In the genomic region with DNA sequence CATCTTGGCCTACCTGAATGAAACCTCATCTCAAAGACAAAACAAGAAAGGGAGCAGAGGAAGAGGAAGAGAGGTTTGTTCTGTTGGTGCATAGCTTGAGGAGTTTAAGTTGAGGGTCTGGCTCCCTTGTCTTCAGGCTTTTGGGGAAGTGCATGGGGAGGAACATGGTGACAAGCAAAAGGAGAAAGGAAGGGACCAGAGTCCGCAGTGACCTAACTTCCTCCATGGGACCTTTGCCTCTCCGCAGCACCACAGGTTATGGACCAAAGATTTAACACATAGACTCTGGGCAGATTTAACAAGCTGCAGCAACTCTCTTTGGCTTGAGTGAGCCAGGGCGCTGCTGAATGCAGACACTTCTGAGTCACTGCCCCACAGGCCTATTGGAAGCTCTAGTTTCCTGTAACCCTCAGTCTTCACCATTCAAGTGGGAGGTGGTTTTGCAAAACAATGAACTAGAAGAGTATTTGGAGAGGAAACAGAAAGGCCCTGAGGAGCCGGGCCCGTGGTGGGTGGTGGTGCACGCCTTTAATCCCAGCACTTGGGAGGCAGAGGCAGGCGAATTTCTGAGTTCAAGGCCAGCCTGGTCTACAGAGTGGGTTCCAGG, we compare ENCODE assay signal across 17 mouse cellular contexts. TPM values are rescaled to one million over a fixed set of nuclear protein-coding genes. Genes with fewer than 3 reads are reported as not detected.
DNase-seq lines count a peak whose midpoint lies in the region; ATAC-seq and TF ChIP-seq lines count a peak whose summit lies in the region.
"Had no signal": no experiment of that assay in that cellular context is flagged by ENCODE, and none has a peak within 500 bp of the region (broad histone marks: within the 10 kb centered on the region; RNA-seq: fewer than 3 reads in every experiment).

No protein-coding gene starts in this region.

- DNase-seq in 3T3-L1 (ENCODE audit: low read depth, low spot score) (peak; percentile 3), ES-E14 (ENCODE audit: low read depth, low spot score) (peak; percentile 51), MN1 (ENCODE audit: low spot score) (no peak)
- DNase-seq in gonadal fat pad, adult 2 months (ENCODE audit: low read depth): peak; percentile 84
- no peak for DNase-seq in liver, postnatal 0 days
- no peak for DNase-seq in lung, postnatal 14 days
- no peak for DNase-seq in urinary bladder, postnatal 36 days (ENCODE audit: low spot score in 2 of 2)
- DNase-seq in ovary, postnatal 36 days (ENCODE audit: low spot score): no peak
- DNase-seq: adrenal gland, adult 2 months; cerebellum, adult 18-20 months; heart, postnatal 10 days; kidney, adult 8-10 months; right cerebral cortex, postnatal 25 days; thymus, postnatal 4 days had no signal

- no peaks in the 10 kb centered on the region for H3K27me3 ChIP-seq in liver, postnatal 0 days (ENCODE audit: insufficient read depth, low read length)
- H3K27me3 ChIP-seq: hindbrain, embryonic 15.5 days; midbrain, embryonic 12.5 days had no signal

- in situ Hi-C loops in ES-E14 (cut with MboI; ENCODE audit: low sequenced_read_pairs in 2 of 2, unreplicated experiment in 2 of 2): no loop called here

- H3K27ac ChIP-seq in ES-E14 (ENCODE audit: insufficient read depth, low read depth, low read length, poor library complexity, severe bottlenecking): no peak overlapping the region
- H3K27ac ChIP-seq in liver, postnatal 0 days (ENCODE audit: low read depth): peak overlapping the region; percentile 92
- H3K27ac ChIP-seq: hindbrain, embryonic 15.5 days; midbrain, embryonic 12.5 days had no signal

- no peak overlapping the region for H3K4me2 ChIP-seq in liver, postnatal 0 days (ENCODE audit: low read depth, low read length)
- H3K4me2 ChIP-seq: hindbrain, embryonic 15.5 days; midbrain, embryonic 12.5 days had no signal

- no peaks in the 10 kb centered on the region for H3K36me3 ChIP-seq in ES-E14 (ENCODE audit: control insufficient read depth, insufficient read depth, low read length, poor library complexity, severe bottlenecking)
- H3K36me3 ChIP-seq in liver, postnatal 0 days (replicated peaks; ENCODE audit: insufficient read depth, low read length): no peaks in the 10 kb centered on the region
- H3K36me3 ChIP-seq: hindbrain, embryonic 15.5 days; midbrain, embryonic 12.5 days had no signal

- WGBS in liver, postnatal 0 days (ENCODE audit: insufficient replicate concordance): 71% methylated on average over 7 of the region's 7 CpGs

- TF ChIP-seq CTCF in liver, postnatal 0 days (IDR thresholded peaks at IDR 0.05; ENCODE audit: low read depth): no peak

- H3K4me3 ChIP-seq in ES-E14 (ENCODE audit: insufficient read depth in 1 of 2, low read depth in 1 of 2, low read length in 2 of 2, poor library complexity in 1 of 2, severe bottlenecking in 1 of 2): no peak overlapping the region
- H3K4me3 ChIP-seq in liver, postnatal 0 days (ENCODE audit: low read depth, low read length): no peak overlapping the region
- H3K4me3 ChIP-seq: hindbrain, embryonic 15.5 days; midbrain, embryonic 12.5 days had no signal

- H3K9ac ChIP-seq in ES-E14 (ENCODE audit: insufficient read depth, low read depth, low read length, poor library complexity, severe bottlenecking): no peak overlapping the region
- H3K9ac ChIP-seq in liver, postnatal 0 days (replicated peaks): no peak overlapping the region
- H3K9ac ChIP-seq: hindbrain, embryonic 15.5 days; midbrain, embryonic 12.5 days had no signal

- no peaks in the 10 kb centered on the region for H3K9me3 ChIP-seq in ES-E14 (ENCODE audit: control insufficient read depth, insufficient read depth, low read depth, low read length)
- no peaks in the 10 kb centered on the region for H3K9me3 ChIP-seq in liver, postnatal 0 days (ENCODE audit: low read length)
- H3K9me3 ChIP-seq: hindbrain, embryonic 15.5 days; midbrain, embryonic 12.5 days had no signal

- peaks cover 3 to 20% of the 10 kb centered on the region in 2 experiments; a peak in 3 of 4 replicates for H3K4me1 ChIP-seq in ES-E14 (ENCODE audit: control insufficient read depth in 2 of 2, insufficient read depth in 2 of 2, low read length in 2 of 2, poor library complexity in 1 of 2)
- peaks cover 50% of the 10 kb centered on the region for H3K4me1 ChIP-seq in liver, postnatal 0 days (ENCODE audit: insufficient read depth)
- H3K4me1 ChIP-seq: hindbrain, embryonic 15.5 days; midbrain, embryonic 12.5 days had no signal

- no peak for TF ChIP-seq EP300 in liver, postnatal 0 days (IDR thresholded peaks at IDR 0.05; ENCODE audit: low read depth)

- no peak for ATAC-seq in liver, postnatal 0 days
- ATAC-seq: forebrain, embryonic 14.5 days had no signal

TF ChIP-seq in ES-E14, 5 proteins besides CTCF, POLR2A, EP300 and RAD21:
- TF ChIP-seq MAFK (IDR thresholded peaks at IDR 0.05; ENCODE audit: insufficient read depth, low read depth, low read length): no peak
- TF ChIP-seq CHD2 (IDR thresholded peaks at IDR 0.05; ENCODE audit: low read depth, low read length): no peak
- TF ChIP-seq HCFC1 (IDR thresholded peaks at IDR 0.05; ENCODE audit: borderline replicate concordance, insufficient read depth, low read length): no peak
- TF ChIP-seq ZNF384 (IDR thresholded peaks at IDR 0.05; ENCODE audit: low read depth, low read length): no peak
- TF ChIP-seq ZC3H11A (IDR thresholded peaks at IDR 0.05; ENCODE audit: borderline replicate concordance, low read depth, low read length): no peak

RNA-seq across cellular contexts. Expression of a gene that starts 13.0 kb away (rescaled TPM):
- 0.09 and 0.42 TPM in 2 replicates for total RNA-seq in ES-E14 (2012; rRNA removed)
- polyA plus RNA-seq in gonadal fat pad, adult 2 months (2012; rRNA removed): 32.0 and 34.3 TPM in 2 replicates
- 70.9 and 75.4 TPM in 2 replicates for polyA plus RNA-seq in liver, postnatal 0 days (2015; fragmentation: Nextera tagmentation; extraction: Ambion mirVana)

Comparison
In these comparisons a context has a peak if more than half of its experiments do, and no peak if none do; other contexts are left out.
1. DNase-seq: peak in 3T3-L1 (single experiment), ES-E14 (single experiment) and gonadal fat pad, adult 2 months (single experiment); none in liver, postnatal 0 days (single experiment), lung, postnatal 14 days (single experiment), urinary bladder, postnatal 36 days (0 of 2), MN1 (single experiment) and ovary, postnatal 36 days (single experiment).